Mouse (Mus musculus): ENCODE data around the gene Ddx6.

- TF ChIP-seq CTCF (IDR thresholded peaks at IDR 0.05; ENCODE audit: control insufficient read depth, insufficient read depth, low read length) (no peak), POLR2A (IDR thresholded peaks at IDR 0.05; ENCODE audit: borderline replicate concordance, control insufficient read depth, low read depth, low read length) (no peak)
Observed at GRCm38 (mm10) chr9:44588605-44589004, 16.1 kb upstream of the Ddx6 start.
